Mouse (Mus musculus): Measurements from ENCODE around the gene Asb16.

- TF ChIP-seq CTCF (IDR thresholded peaks at IDR 0.05; ENCODE audit: low read depth, low read length) (no peak), TAL1 (conservative IDR thresholded peaks at IDR 0.05; ENCODE audit: low read depth, low read length) (no peak)
Observed at GRCm38 (mm10) chr11:102228191-102228545, 40.4 kb upstream of the Asb16 start.
